Mouse (Mus musculus) cortical plate, adult 2 months (tissue): ENCODE data around the gene Gm8271. TPM values are rescaled to one million over a fixed set of nuclear protein-coding genes. Genes with fewer than 3 reads are reported as not detected.
"Not testable (repeated sequence)": the region's sequence is repeated elsewhere in the genome, so short reads cannot be mapped to it uniquely, and the experiment has no call there.

Experiments used
- H3K27ac ChIP-seq: fragments of 200-500 bp; 2 replicates; pipeline ENCODE4 v1.5.1; 2012; ENCODE audit warnings: low read length, control low read depth, inconsistent platforms; ENCODE audit not compliant: insufficient read depth
- H3K4me1 ChIP-seq: fragments of 200-500 bp; 2 replicates; pipeline ENCODE4 v1.6.1; 2011; ENCODE audit warnings: low read length; ENCODE audit not compliant: control insufficient read depth, insufficient read depth
- H3K4me3 ChIP-seq: fragments of 200-500 bp; 2 replicates; pipeline ENCODE4 v1.5.1; 2011; ENCODE audit warnings: mild to moderate bottlenecking, low read length, control low read depth; ENCODE audit not compliant: insufficient read depth
- polyA plus RNA-seq: library from polyadenylated mRNA; depleted of rRNA; stranded (reverse); fragments of >200 nt; gene quantifications from 2 replicates; pipeline ENCODE4 v1.2.3, GENCODE M21; 2012; rRNA removed

Gm8271 gene
- polyA plus RNA-seq, result not detected in 2 replicates

GRCm38 (mm10) chr14:5185493-5185892 is at the start of gene Gm8271:
Gm8271 (plus strand) TSS chr14:5185793.
- not testable (repeated sequence) for H3K4me3 ChIP-seq, H3K4me1 ChIP-seq, H3K27ac ChIP-seq

- not testable (repeated sequence) for H3K4me3 ChIP-seq, H3K27ac ChIP-seq, H3K4me1 ChIP-seq
These were observed 21.4 kb upstream of the Gm8271 start, which contains the start of gene Gm3317 for GRCm38 (mm10) chr14:5164235-5164634. Gm3317 (plus strand) TSS chr14:5164535.

Other genes with a start within 250 kb of the Gm8271 start
- not detected in 2 replicates for gene Gm8297, start 201.9 kb upstream of the Gm8271 start, polyA plus RNA-seq
- gene Gm3298, start 169.9 kb upstream of the Gm8271 start, polyA plus RNA-seq, result not detected in 2 replicates
- gene 4930555G01Rik, start 135.2 kb upstream of the Gm8271 start, polyA plus RNA-seq, result not detected in 2 replicates
- gene Gm8281, start 114.8 kb upstream of the Gm8271 start, polyA plus RNA-seq, result 1.4 and 1.5 TPM in 2 replicates
- gene Gm8279, start 54.3 kb upstream of the Gm8271 start, polyA plus RNA-seq, result not detected in 2 replicates
- not detected in 2 replicates for gene Gm3317, start 21.3 kb upstream of the Gm8271 start, polyA plus RNA-seq
- gene Gm3526, start 74.8 kb downstream of the Gm8271 start, polyA plus RNA-seq, result not detected in 2 replicates
- not detected in 2 replicates for gene Gm3542, start 149.1 kb downstream of the Gm8271 start, polyA plus RNA-seq
- 0.17 TPM in 1 of 2 replicates, not detected in the other for gene Gm3500, start 203.3 kb downstream of the Gm8271 start, polyA plus RNA-seq